Mouse (Mus musculus) frontal cortex, adult (tissue): ENCODE data around the gene Ppp1r14a.
A peak's percentile ranks its signal among the peaks of the same experiment; 100 is the strongest.

Experiments used
- ATAC-seq: cut with Nextera tagmentation; 2 replicates; pipeline ENCODE4 v1.9.2; 2017; ENCODE audit warnings: mild to moderate bottlenecking, moderate library complexity, mixed read lengths; ENCODE audit not compliant: low TSS enrichment

Ppp1r14a gene

GRCm38 (mm10) chr7:29288942-29289638, at the start of gene Ppp1r14a:
TSS of gene Ppp1r14a (plus strand) at chr7:29289308.
- no peak for ATAC-seq

- ATAC-seq, result no peak
These were observed 44.2 kb upstream of the Ppp1r14a start for GRCm38 (mm10) chr7:29244732-29245416.

GRCm38 (mm10) chr7:29246015-29246414, 43.1 kb upstream of the Ppp1r14a start:
- ATAC-seq, result no peak

- ATAC-seq, result peak; percentile 18; the same call in 1 of the 2 replicates
These were observed 42.3 kb upstream of the Ppp1r14a start for GRCm38 (mm10) chr7:29246619-29247313.

- peak; percentile 22; the same call in 1 of the 2 replicates for ATAC-seq
These were observed 41.8 kb upstream of the Ppp1r14a start for GRCm38 (mm10) chr7:29247314-29247700.

GRCm38 (mm10) chr7:29247706-29248105, 41.4 kb upstream of the Ppp1r14a start:
- ATAC-seq, result no peak

- no peak for ATAC-seq
These were observed 40.8 kb upstream of the Ppp1r14a start, which contains the start of gene 2200002D01Rik for GRCm38 (mm10) chr7:29248261-29248841. TSS of gene 2200002D01Rik (minus strand) at chr7:29248466.

- ATAC-seq, result no peak
These were observed 37.9 kb upstream of the Ppp1r14a start for GRCm38 (mm10) chr7:29251166-29251565.

- ATAC-seq, result no peak
These were observed 35.3 kb upstream of the Ppp1r14a start for GRCm38 (mm10) chr7:29253842-29254241.

GRCm38 (mm10) chr7:29255875-29256274, 33.2 kb upstream of the Ppp1r14a start:
- no peak for ATAC-seq

GRCm38 (mm10) chr7:29257368-29257767, 31.7 kb upstream of the Ppp1r14a start:
- ATAC-seq, result no peak

- no peak for ATAC-seq
These were observed 29.1 kb upstream of the Ppp1r14a start for GRCm38 (mm10) chr7:29259781-29260730.

GRCm38 (mm10) chr7:29262151-29262550, 27.0 kb upstream of the Ppp1r14a start:
- no peak for ATAC-seq

- ATAC-seq, result no peak
These were observed 25.3 kb upstream of the Ppp1r14a start for GRCm38 (mm10) chr7:29263831-29264230.

GRCm38 (mm10) chr7:29265636-29266035, 23.5 kb upstream of the Ppp1r14a start:
- no peak for ATAC-seq

- no peak for ATAC-seq
These were observed 22.2 kb upstream of the Ppp1r14a start for GRCm38 (mm10) chr7:29266931-29267330.

- no peak for ATAC-seq
These were observed 18.7 kb upstream of the Ppp1r14a start for GRCm38 (mm10) chr7:29270445-29270844.

- ATAC-seq, result peak; percentile 81
These were observed 17.2 kb upstream of the Ppp1r14a start for GRCm38 (mm10) chr7:29271687-29272465.

- ATAC-seq, result no peak
These were observed 12.4 kb upstream of the Ppp1r14a start for GRCm38 (mm10) chr7:29276715-29277114.

- ATAC-seq, result no peak
These were observed 11.6 kb upstream of the Ppp1r14a start for GRCm38 (mm10) chr7:29277510-29277909.
